Mouse (Mus musculus) testis, postnatal 10 days (tissue): ENCODE data around the gene Cntrob.
A peak's percentile ranks its signal among the peaks of the same experiment; 100 is the strongest.

Experiments
- DNase-seq: peaks from one replicate; pipeline ENCODE4 v3.0.0; 2021; ENCODE audit warnings: low spot score

Cntrob gene

DNA sequence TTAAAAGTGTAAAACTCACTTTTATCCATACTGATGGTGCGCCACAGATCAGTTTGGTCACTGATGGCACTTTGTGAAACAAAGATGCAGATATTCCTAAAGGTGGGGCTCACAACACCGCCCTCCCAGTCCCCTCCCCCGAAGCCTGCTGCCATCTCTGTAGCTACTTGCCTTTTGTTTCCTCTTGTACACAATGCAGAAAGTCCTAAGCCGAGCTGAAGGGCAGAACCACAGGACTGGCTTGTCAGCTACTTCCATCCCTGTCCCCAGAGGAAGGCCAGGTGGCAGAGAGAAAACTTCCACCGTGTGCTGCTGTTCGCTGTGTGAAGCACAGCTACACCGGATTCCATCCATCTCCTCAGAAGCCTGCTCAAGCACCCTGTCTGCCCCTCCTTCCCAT is 25.3 kb downstream of the Cntrob start:
- DNase-seq: no peak

GRCm38 (mm10) chr11:69297799-69298198 is 25.8 kb downstream of the Cntrob start:
- no peak for DNase-seq

- no peak for DNase-seq
Observed at GRCm38 (mm10) chr11:69295286-69295685, 28.3 kb downstream of the Cntrob start.

- no peak for DNase-seq
Observed at GRCm38 (mm10) chr11:69291111-69291510, 32.5 kb downstream of the Cntrob start.

- DNase-seq: no peak
Observed at GRCm38 (mm10) chr11:69277267-69277666, 46.3 kb downstream of the Cntrob start.

DNA sequence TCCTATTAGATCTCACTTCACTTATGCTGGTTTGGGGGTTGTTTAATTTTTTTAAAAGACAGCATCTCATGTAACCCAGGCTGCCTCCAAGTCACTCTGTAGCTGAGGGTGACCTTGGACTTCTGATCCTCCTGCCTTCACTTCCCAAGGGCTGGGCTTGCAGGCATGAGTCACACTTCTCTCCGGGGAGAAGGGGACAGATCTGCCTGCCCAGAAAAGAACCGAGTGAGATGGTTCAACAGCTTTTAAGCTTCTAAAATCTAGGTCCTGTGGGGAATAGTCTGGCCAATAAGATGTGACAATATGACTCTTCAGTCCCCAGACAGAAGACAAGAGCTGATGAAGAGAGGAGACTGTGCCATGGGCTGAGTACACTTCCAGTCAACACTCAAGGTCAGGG is 47.5 kb downstream of the Cntrob start:
- DNase-seq: no peak

DNA sequence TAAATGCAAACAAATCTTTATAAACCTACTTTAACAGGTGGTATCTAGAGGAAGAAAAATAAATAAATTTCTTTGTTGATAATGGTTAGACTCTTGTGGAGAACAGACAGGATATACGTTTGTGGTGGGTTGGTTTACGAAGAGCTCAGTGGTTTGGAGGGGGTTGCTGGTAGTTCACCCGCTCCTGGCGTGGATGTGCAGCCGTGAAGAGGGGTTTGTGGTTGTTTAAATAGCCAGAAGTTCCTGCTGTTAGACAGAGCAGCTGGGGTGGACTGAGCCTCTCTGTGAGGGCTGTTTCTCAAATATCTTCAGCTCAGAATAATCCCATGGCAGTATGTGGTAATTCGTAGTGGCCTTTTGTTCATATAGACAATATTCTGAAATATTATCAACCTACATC is 47.9 kb downstream of the Cntrob start:
- no peak for DNase-seq

DNA sequence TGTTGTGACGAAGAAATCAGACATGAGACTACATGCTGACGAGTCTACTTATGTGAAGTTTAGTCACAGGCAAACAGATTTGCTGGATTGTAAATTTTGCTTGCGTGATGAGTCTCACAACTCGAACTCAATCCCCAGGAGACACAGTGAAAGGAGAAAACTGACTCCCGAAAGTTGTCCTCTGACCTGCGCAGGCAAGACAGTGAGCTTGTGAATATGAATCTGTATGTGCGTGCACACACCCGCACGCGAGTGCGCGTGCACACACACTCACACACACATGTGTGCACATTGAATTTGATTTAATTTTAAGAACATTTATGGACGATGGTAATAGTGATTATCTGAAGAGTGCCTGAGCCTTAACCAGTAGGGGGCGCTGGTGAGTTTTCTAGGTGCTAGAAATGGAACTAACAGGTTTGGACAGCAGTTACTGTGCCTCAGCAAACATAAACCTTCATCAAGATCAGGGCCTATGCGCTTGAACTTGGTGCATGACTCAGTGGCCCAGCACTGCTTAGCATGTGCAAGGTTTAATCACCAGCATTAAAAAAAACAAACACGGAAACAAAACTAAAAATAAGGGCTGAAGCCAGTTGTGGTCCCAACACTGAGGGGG is 51.3 kb downstream of the Cntrob start:
- DNase-seq: peak; percentile 93

DNA sequence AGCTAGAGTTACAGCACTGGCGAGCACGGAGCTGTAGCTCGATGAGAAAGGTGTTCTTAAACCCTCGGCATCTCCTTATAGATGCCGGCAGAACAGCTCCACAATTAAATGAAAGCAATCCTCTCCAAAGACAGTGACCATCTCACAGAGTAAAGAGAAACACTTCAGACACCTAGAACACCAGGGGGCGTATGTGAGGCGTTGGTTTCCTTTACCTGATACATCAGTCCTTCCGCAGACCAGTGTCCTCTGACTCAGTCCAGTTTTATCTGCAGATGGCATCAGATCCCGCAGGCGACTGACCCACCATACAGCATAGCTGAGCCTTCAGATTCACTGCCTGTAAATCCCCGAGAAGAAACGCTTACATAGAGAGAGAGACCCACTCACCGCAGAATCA is 54.0 kb downstream of the Cntrob start:
- peak; percentile 86 for DNase-seq

- DNase-seq: no peak
Observed at GRCm38 (mm10) chr11:69268100-69268499, 55.5 kb downstream of the Cntrob start.

DNA sequence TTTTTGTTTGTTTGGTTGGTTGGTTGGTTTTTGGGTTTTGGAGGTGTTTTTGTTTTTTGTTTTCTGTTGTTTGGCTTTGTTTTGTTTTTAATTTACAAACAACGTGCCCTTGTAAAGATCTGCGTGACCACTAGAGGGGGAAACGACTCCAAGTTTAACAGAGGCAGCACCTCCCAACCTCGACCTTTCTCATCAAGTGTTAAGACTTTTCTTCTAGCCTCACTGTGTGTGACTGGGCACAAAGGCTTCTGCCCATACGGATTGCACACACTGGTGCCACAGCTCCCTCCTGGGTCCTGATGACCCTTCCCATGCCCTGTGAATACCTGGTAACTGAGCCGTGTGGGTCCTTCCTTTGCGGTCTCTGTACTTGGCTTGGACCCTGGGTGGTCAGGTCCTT is 56.2 kb downstream of the Cntrob start:
- DNase-seq: no peak

- DNase-seq: peak; percentile 72
Observed at GRCm38 (mm10) chr11:69266253-69266652, 57.3 kb downstream of the Cntrob start.

GRCm38 (mm10) chr11:69265410-69265809 is 58.2 kb downstream of the Cntrob start:
- DNase-seq: no peak

- no peak for DNase-seq
Observed at GRCm38 (mm10) chr11:69264276-69264675, 59.3 kb downstream of the Cntrob start.

DNA sequence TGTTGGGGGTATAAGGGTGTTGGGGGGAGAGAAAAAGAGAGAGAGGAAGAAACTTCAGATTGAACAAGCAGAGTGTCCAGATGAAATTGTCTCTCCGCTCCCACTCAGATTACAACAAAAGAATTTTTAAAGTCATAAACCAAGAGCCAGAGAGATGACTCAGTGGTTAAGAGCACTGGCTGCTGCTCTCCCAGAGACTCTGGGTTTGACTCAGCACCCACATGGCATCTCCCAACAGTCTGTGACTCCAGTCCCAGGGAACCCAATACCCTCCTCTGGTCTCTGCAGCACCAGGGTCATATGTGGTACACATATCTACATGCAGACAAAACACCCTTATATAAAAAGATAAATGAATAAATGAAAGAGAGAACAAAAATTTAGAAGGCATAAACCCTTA is 63.5 kb downstream of the Cntrob start:
- DNase-seq: no peak

DNA sequence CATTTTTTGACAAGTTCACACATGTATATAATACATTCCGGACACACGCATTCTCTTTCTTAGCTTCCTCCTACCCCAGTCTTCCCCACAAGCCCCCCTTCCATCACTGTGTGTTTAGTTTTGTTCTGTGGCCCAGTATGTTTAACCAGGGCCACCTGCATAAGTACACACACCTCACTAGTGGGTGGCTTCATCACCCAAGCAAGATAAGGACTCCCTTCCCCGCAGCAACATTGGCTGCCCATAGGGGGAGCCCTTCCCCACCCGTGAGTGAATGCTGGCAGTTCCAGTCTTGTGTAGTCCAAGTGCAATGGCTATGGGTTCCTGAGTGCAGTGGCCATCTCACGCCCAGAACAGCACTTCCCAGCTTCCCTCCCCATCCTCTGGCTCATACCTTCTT is 65.3 kb downstream of the Cntrob start:
- DNase-seq: peak; percentile 69

DNA sequence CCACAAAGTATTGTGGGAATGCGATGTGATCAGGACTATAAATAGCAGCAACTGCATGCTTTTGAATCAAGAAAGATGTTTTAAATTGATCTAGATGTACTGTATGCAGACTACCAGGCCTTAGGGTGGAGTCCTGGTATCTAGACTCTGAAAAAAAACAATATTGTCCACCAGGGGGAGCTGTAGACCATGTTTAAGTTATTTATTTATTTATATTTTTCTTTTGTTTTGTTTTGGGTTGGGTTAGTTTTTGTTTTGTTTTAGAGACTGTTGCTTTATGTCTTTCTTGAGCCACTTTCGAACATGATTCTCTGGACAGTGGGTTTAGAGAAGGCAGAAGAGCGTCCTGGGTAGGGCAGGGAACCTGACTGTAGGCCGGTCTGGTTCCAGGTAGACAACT is 65.8 kb downstream of the Cntrob start:
- DNase-seq: no peak

GRCm38 (mm10) chr11:69257072-69257471 is 66.5 kb downstream of the Cntrob start:
- DNase-seq: no peak

DNA sequence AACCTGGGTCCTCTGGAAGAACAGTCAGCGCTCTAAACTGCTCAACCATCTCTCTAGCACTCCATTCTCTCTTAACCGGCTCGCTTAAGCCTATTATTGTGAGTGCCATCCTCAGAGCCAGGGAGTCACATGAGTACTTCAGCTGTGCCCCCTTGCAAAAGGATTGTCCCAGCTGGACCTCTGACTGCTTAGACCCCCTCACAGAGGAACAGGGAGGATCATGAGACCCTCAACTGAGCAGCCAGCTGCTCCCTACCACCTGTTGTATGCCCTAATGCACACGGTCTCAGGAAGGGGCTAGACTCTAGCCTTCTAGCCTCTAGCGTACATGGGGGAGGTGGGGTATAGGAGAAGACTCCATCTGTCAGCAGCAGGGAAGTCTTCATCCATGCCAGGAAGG is 68.8 kb downstream of the Cntrob start:
- DNase-seq: no peak

GRCm38 (mm10) chr11:69253131-69253530 is 70.4 kb downstream of the Cntrob start:
- DNase-seq: no peak

GRCm38 (mm10) chr11:69251953-69252352 is 71.6 kb downstream of the Cntrob start:
- DNase-seq: no peak

DNA sequence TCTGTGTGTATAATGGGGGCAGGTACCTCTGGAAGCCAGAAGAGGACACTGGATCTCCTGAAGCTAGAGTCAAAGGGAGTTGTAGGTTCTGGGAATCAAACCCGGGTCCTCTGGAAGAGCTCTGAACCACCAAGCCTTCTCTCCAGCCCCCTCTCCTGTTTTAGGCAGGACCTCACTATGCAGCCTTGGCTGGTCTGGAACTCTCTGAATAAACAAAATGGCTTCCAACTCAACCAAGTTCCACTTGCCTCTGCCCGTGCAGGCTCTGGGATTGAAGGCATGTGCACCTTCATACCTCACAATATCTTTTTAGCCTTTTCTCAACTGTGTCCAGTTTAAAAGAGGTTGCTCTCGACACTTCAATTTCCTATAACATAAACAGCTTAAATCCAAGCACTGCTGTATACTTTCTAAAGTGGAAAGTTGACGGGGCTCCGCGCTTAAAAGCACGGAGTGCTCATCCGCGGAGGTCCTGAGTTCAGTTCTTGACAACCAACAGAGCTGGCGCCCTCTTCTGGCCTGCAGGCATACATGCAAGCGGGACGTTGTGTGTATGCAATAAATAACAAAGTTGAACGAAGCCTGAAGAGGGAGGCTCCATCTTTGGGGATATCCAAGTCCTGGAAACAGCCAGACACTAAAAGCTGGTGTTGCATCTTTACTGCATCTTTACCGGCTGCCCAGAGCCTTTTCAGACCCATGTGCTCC is 72.3 kb downstream of the Cntrob start:
- DNase-seq: no peak

- no peak for DNase-seq
Observed at GRCm38 (mm10) chr11:69250106-69250505, 73.5 kb downstream of the Cntrob start.
